Mouse (Mus musculus) 3T3-L1 (cell line): ENCODE measurements around the gene Rab3d.
A peak's percentile ranks its signal among the peaks of the same experiment; 100 is the strongest.

Experiments used
- DNase-seq: peaks from one replicate; pipeline ENCODE4 v3.0.0-alpha.2; 2015; ENCODE audit warnings: low read depth, low spot score

The Rab3d gene

GRCm38 (mm10) chr9:21938234-21938855 lies 20.4 kb upstream of the Rab3d start:
- DNase-seq = no peak

GRCm38 (mm10) chr9:21937711-21938175 lies 19.8 kb upstream of the Rab3d start:
- DNase-seq = no peak

GRCm38 (mm10) chr9:21936692-21937570 lies 18.9 kb upstream of the Rab3d start, which contains the start of gene Plppr2:
Gene Plppr2 (plus strand): TSS chr9:21937033.
- DNase-seq = peak; percentile 91

- DNase-seq = no peak
Measured at GRCm38 (mm10) chr9:21935466-21936131, 17.6 kb upstream of the Rab3d start.

- no peak for DNase-seq
Measured at GRCm38 (mm10) chr9:21934021-21934420, 16.0 kb upstream of the Rab3d start.

GRCm38 (mm10) chr9:21932445-21933137 lies 14.6 kb upstream of the Rab3d start:
- DNase-seq = no peak

GRCm38 (mm10) chr9:21932006-21932405 lies 14.0 kb upstream of the Rab3d start:
- DNase-seq = no peak

- DNase-seq = no peak
Measured at GRCm38 (mm10) chr9:21929208-21929607, 11.2 kb upstream of the Rab3d start.

GRCm38 (mm10) chr9:21927208-21927753 lies 9.3 kb upstream of the Rab3d start, which contains the start of the genes Ccdc159 and Tmem205:
Gene Ccdc159 (plus strand): TSS chr9:21927471.
Gene Tmem205 (minus strand): TSS chr9:21927556.
- DNase-seq = peak; percentile 99

GRCm38 (mm10) chr9:21926784-21927183 lies 8.8 kb upstream of the Rab3d start:
- peak; percentile 31 for DNase-seq

GRCm38 (mm10) chr9:21926155-21926554 lies 8.2 kb upstream of the Rab3d start:
- DNase-seq = peak; percentile 71

GRCm38 (mm10) chr9:21925506-21925905 lies 7.5 kb upstream of the Rab3d start:
- no peak for DNase-seq

- no peak for DNase-seq
Measured at GRCm38 (mm10) chr9:21925034-21925433, 7.0 kb upstream of the Rab3d start.

GRCm38 (mm10) chr9:21924099-21924493 lies 6.1 kb upstream of the Rab3d start:
- DNase-seq = peak; percentile 99

- peak; percentile 50 for DNase-seq
Measured at GRCm38 (mm10) chr9:21923490-21924098, 5.6 kb upstream of the Rab3d start.

- DNase-seq = no peak
Measured at GRCm38 (mm10) chr9:21923036-21923435, 5.0 kb upstream of the Rab3d start.

- peak; percentile 35 for DNase-seq
Measured at GRCm38 (mm10) chr9:21918692-21919384, 846 bp upstream of the Rab3d start.

- DNase-seq = no peak
Measured at GRCm38 (mm10) chr9:21917493-21918034, 428 bp downstream of the Rab3d start.

GRCm38 (mm10) chr9:21916851-21917492 lies 1.0 kb downstream of the Rab3d start:
- no peak for DNase-seq
